Mouse (Mus musculus): ENCODE data around the gene Zfp566. TPM values are rescaled to one million over a fixed set of nuclear protein-coding genes. Genes with fewer than 3 reads are reported as not detected.

The Zfp566 gene
- polyA plus RNA-seq, 1 experiment from 2014 or later: 15.7 TPM

DNA sequence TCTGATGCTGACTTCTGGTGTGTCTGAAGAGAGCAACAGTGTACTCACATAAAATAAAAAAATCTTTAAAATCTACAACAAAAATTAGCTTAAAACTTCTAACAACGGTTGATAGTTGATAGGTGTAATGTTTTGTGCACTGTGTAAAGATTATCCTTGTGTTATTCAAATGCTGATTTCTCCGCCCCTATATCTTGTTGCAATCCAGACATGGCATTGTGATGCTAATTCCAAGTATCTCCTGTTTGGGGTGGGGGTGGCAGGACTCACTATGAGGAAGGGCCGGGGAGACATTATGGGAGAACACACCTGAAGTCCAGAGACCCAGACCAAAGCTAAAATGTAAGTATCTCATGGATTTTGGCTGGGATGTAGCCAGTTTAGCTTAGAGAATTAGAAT, 58.9 kb downstream of the Zfp566 start:
- 83% methylated on average over 3 of the region's 3 CpGs for WGBS

DNA sequence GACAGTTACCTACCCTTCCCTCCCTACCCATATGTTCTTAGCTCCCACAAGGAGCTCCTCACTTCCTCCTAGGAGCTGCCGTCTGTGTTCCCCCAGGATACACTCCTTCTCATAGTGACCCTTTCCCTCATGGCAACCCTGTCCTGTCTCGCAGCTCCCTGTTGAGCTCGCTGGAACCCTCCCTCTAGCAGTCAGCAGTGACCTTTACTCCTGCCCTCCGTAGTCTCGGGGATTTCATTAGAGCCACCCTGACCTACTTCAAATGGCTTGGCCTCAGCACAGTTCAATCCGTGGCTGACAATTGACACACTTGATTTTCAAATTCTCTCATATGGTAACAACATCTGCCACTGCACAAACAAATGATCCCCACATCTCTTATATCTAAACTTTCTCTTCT, 59.6 kb downstream of the Zfp566 start:
- Histone ChIP-seq H3K9ac (ENCODE audit: low read length) (no peak overlapping the region), H3K27me3 (ENCODE audit: control insufficient read depth, insufficient read depth, low read length) (no peaks in the 10 kb centered on the region), H3K4me1 (ENCODE audit: control insufficient read depth, insufficient read depth, low read length) (no peaks in the 10 kb centered on the region), H3K4me2 (no peak overlapping the region), H3K9me3 (ENCODE audit: control insufficient read depth, low read length) (no peaks in the 10 kb centered on the region), H3K36me3 (ENCODE audit: control insufficient read depth, insufficient read depth, low read length) (0 out of 2 replicates have a peak, but pooled peaks cover 2% of the 10 kb centered on the region), H3K4me3 (ENCODE audit: low read depth, low read length) (no peak overlapping the region), H3K27ac (ENCODE audit: low read depth, low read length) (no peak overlapping the region)
- DNase-seq (ENCODE audit: low spot score, missing footprints) (peak; percentile 69), ATAC-seq (ENCODE audit: low FRiP score) (no peak)
- WGBS: 29% methylated on average over 6 of the region's 6 CpGs

More for the DNA sequence above, 58.9 kb downstream of the Zfp566 start:
- no peak for ATAC-seq (ENCODE audit: low FRiP score)
- Histone ChIP-seq H3K9me3 (ENCODE audit: control insufficient read depth, low read length) (no peaks in the 10 kb centered on the region), H3K9ac (ENCODE audit: low read length) (no peak overlapping the region), H3K27me3 (ENCODE audit: control insufficient read depth, insufficient read depth, low read length) (no peaks in the 10 kb centered on the region), H3K4me3 (ENCODE audit: low read depth, low read length) (no peak overlapping the region), H3K4me2 (no peak overlapping the region), H3K27ac (ENCODE audit: low read depth, low read length) (no peak overlapping the region), H3K4me1 (ENCODE audit: control insufficient read depth, insufficient read depth, low read length) (no peaks in the 10 kb centered on the region), H3K36me3 (ENCODE audit: control insufficient read depth, insufficient read depth, low read length) (0 out of 2 replicates have a peak, but pooled peaks cover 2% of the 10 kb centered on the region)
- DNase-seq (ENCODE audit: low spot score, missing footprints): peak; percentile 79

- no peak for ATAC-seq (ENCODE audit: low FRiP score)
- peaks cover 9% of the 10 kb centered on the region for H3K36me3 ChIP-seq (ENCODE audit: control insufficient read depth, insufficient read depth, low read length)
- 90% methylated on average over 3 of the region's 3 CpGs for WGBS
Measured at GRCm38 (mm10) chr7:30028572-30028971, 61.8 kb downstream of the Zfp566 start.

More at GRCm38 (mm10) chr7:30028572-30028971, 61.8 kb downstream of the Zfp566 start:
- Histone ChIP-seq H3K27ac (ENCODE audit: low read depth, low read length) (no peak overlapping the region), H3K4me3 (ENCODE audit: low read depth, low read length) (no peak overlapping the region), H3K4me1 (ENCODE audit: control insufficient read depth, insufficient read depth, low read length) (no peaks in the 10 kb centered on the region), H3K4me2 (no peak overlapping the region), H3K9ac (ENCODE audit: low read length) (no peak overlapping the region), H3K9me3 (ENCODE audit: control insufficient read depth, low read length) (no peaks in the 10 kb centered on the region), H3K27me3 (ENCODE audit: control insufficient read depth, insufficient read depth, low read length) (no peaks in the 10 kb centered on the region)
- no peak for DNase-seq (ENCODE audit: low spot score, missing footprints)

Small RNA genes within 50 kb of the gene (microRNA-seq; reads per million reads assigned to microRNA genes)
- gene Gm23368: not detected

Other genes starting within 250 kb of the Zfp566 start
- gene Zfp940, start 236.9 kb downstream of the Zfp566 start, polyA plus RNA-seq (2014; fragmentation: Nextera tagmentation; extraction: Ambion mirVana): 12.5 and 12.6 TPM in 2 replicates
- gene Zfp420, start 230.5 kb downstream of the Zfp566 start, polyA plus RNA-seq (2014; fragmentation: Nextera tagmentation; extraction: Ambion mirVana): 10.3 and 12.1 TPM in 2 replicates
- gene Zfp27, start 184.0 kb downstream of the Zfp566 start, polyA plus RNA-seq (2014; fragmentation: Nextera tagmentation; extraction: Ambion mirVana): 14.7 and 15.3 TPM in 2 replicates
- gene Zfp383, start 182.3 kb downstream of the Zfp566 start, polyA plus RNA-seq (2014; fragmentation: Nextera tagmentation; extraction: Ambion mirVana): 8.6 and 10.8 TPM in 2 replicates
- 10.6 and 12.6 TPM in 2 replicates for gene Zfp74, start 136.4 kb downstream of the Zfp566 start, polyA plus RNA-seq (2014; fragmentation: Nextera tagmentation; extraction: Ambion mirVana)
- 11.7 and 13.0 TPM in 2 replicates for gene Zfp568, start 106.6 kb downstream of the Zfp566 start, polyA plus RNA-seq (2014; fragmentation: Nextera tagmentation; extraction: Ambion mirVana)
- 6.1 and 6.2 TPM in 2 replicates for gene Zfp14, start 39.1 kb downstream of the Zfp566 start, polyA plus RNA-seq (2014; fragmentation: Nextera tagmentation; extraction: Ambion mirVana)
- gene Zfp82, start 17.6 kb downstream of the Zfp566 start, polyA plus RNA-seq (2014; fragmentation: Nextera tagmentation; extraction: Ambion mirVana): 7.4 and 8.8 TPM in 2 replicates
- 1.2 and 2.4 TPM in 2 replicates for gene Gm26920, start 117 bp downstream of the Zfp566 start, polyA plus RNA-seq (2014; fragmentation: Nextera tagmentation; extraction: Ambion mirVana)
- 138 and 139 TPM in 2 replicates for gene Zfp260, start 4.2 kb upstream of the Zfp566 start, polyA plus RNA-seq (2014; fragmentation: Nextera tagmentation; extraction: Ambion mirVana)
- 4.4 and 5.8 TPM in 2 replicates for gene Zfp382, start 31.4 kb upstream of the Zfp566 start, polyA plus RNA-seq (2014; fragmentation: Nextera tagmentation; extraction: Ambion mirVana)
- 16.6 and 18.1 TPM in 2 replicates for gene Zfp146, start 79.2 kb upstream of the Zfp566 start, polyA plus RNA-seq (2014; fragmentation: Nextera tagmentation; extraction: Ambion mirVana)
- gene Cox7a1, start 93.6 kb upstream of the Zfp566 start, polyA plus RNA-seq (2014; fragmentation: Nextera tagmentation; extraction: Ambion mirVana): 3.5 and 4.1 TPM in 2 replicates
- gene Capns1, start 108.3 kb upstream of the Zfp566 start, polyA plus RNA-seq (2014; fragmentation: Nextera tagmentation; extraction: Ambion mirVana): 39.0 and 43.9 TPM in 2 replicates
- 149 and 163 TPM in 2 replicates for gene Polr2i, start 141.4 kb upstream of the Zfp566 start, polyA plus RNA-seq (2014; fragmentation: Nextera tagmentation; extraction: Ambion mirVana)
- gene Tbcb, start 141.7 kb upstream of the Zfp566 start, polyA plus RNA-seq (2014; fragmentation: Nextera tagmentation; extraction: Ambion mirVana): 255 and 260 TPM in 2 replicates
- gene Ovol3, start 145.2 kb upstream of the Zfp566 start, polyA plus RNA-seq (2014; fragmentation: Nextera tagmentation; extraction: Ambion mirVana): not detected in 2 replicates
- gene Thap8, start 189.6 kb upstream of the Zfp566 start, polyA plus RNA-seq (2014; fragmentation: Nextera tagmentation; extraction: Ambion mirVana): 0.19 and 0.28 TPM in 2 replicates
- gene Wdr62, start 189.9 kb upstream of the Zfp566 start, polyA plus RNA-seq (2014; fragmentation: Nextera tagmentation; extraction: Ambion mirVana): 11.3 and 11.5 TPM in 2 replicates
- 66.6 and 92.0 TPM in 2 replicates for gene Clip3, start 201.2 kb upstream of the Zfp566 start, polyA plus RNA-seq (2014; fragmentation: Nextera tagmentation; extraction: Ambion mirVana)
- gene Alkbh6, start 218.2 kb upstream of the Zfp566 start, polyA plus RNA-seq (2014; fragmentation: Nextera tagmentation; extraction: Ambion mirVana): 84.3 and 86.0 TPM in 2 replicates
- 8.2 and 8.4 TPM in 2 replicates for gene Syne4, start 224.3 kb upstream of the Zfp566 start, polyA plus RNA-seq (2014; fragmentation: Nextera tagmentation; extraction: Ambion mirVana)
- 0.52 TPM in 1 of 2 replicates, not detected in the other for gene E130208F15Rik, start 231.2 kb upstream of the Zfp566 start, polyA plus RNA-seq (2014; fragmentation: Nextera tagmentation; extraction: Ambion mirVana)
- gene Sdhaf1, start 233.4 kb upstream of the Zfp566 start, polyA plus RNA-seq (2014; fragmentation: Nextera tagmentation; extraction: Ambion mirVana): 23.1 and 24.5 TPM in 2 replicates